Mouse (Mus musculus) kidney, adult 18-20 months (tissue): ENCODE measurements around the gene Mef2c.

ENCODE experiments used
- DNase-seq: peaks from one replicate; pipeline ENCODE4 v3.0.0; 2021

Mef2c gene

DNA sequence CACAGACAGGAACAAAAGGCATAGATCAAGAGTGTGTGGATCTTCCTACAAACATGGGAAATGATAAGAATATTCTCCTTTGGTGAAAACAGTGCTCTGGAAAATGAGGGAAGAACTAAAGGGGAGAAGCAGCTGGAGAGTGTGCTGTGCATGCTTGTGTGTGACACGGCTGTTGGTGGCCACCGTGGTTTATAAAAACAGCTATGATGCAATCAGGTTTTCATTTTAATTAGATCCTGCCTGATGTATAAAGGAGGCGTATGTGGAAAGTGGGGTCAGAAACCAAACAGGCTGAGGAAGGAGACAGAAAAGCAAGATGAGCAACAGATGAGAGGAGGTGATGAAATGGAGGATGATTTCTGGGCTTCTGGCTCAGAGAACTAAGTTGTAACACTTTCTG is 112.0 kb downstream of the Mef2c start:
- no peak for DNase-seq

DNA sequence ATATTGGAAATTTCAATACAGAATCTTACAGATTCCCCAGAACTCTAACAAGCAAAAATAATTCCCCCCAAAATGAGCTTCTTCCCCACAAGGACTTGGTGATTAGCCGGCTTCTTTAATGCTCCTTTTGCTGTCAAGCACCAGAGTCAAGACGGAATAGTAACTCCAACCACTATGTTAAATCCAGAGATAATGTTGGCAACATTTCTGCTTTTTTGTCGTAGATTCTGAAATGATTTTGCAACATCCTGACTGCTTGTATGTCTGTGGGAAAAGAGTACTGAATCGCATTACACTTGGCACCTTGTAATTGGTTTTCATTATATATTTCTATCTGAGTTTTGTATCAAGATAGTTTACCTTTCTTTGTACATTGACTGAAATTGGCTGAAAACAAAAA is 120.8 kb downstream of the Mef2c start:
- DNase-seq, result no peak

DNA sequence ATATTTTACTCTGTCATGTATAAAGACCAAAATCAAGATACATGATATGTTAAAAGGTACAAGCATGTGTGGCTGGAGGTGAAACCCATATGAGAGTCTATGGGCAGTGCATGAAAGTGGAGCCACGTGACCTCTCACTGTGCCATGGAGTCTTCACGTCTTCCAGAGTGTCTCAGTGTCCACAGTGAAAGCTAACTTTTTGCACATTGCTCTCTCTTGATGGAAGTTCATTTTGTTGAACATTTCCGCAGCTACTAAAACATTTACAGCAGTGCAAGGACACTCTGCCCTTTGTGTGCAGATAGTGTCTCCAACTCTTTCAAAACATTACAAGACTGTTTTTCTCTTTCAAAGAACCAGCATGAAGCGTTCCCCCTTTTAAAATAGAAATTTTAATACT is 123.6 kb downstream of the Mef2c start:
- DNase-seq, result no peak

DNA sequence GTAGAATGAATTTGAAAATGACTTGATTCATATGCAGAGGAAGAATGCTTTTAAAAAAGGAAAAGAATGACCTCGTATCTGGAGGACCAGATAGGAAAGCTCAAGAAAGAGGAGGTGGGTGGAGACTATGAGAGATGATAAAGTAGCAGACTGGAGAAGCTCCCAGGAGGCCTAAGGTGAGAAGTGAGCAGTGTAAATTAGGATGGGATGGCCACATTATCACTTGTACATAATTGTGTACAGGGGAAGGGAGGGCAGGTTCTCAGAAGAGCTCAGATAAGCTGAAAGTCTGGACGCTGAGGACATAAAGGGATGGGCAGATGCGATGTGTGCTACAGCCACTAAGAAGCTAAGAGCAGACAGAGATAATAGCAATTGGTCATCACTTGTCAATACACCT is 124.3 kb downstream of the Mef2c start:
- no peak for DNase-seq

DNA sequence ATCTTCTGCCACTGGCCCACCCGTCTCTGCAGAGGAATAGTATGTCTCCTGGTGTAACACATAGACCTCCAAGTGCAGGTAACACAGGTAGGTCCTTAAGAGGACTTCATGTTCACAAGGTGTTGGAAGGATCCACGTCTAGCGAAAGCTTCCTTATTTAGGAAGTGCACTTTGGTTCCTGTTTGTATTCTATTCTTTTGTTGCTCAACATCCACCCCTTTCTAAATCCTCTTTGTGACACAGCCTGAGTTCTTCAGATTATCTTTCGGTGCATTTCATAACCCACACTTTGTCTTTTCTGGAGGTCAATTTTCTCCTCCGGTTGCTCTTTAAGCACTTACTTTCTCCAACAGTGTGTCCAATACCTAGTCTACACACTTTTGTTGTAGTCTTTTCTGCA is 129.3 kb downstream of the Mef2c start:
- no peak for DNase-seq

DNA sequence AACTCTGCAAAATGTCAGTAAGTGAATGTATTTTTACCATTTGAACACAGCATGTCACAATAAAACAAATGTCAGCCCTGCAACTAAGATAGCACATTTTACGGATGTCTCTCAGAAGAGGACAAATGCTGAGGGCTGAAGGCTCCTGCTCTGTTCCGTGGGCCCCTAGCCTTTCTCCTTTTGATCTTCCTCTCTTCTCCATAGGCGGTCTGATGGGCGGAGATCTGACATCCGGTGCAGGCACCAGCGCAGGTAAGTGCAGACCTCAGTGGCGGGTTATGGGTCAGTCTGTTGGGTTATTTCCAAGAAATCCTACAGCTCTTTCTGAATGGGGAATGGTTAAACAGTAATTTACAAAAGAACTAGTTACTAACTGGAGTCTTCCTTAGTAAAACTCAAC is 131.4 kb downstream of the Mef2c start:
- DNase-seq, result no peak

DNA sequence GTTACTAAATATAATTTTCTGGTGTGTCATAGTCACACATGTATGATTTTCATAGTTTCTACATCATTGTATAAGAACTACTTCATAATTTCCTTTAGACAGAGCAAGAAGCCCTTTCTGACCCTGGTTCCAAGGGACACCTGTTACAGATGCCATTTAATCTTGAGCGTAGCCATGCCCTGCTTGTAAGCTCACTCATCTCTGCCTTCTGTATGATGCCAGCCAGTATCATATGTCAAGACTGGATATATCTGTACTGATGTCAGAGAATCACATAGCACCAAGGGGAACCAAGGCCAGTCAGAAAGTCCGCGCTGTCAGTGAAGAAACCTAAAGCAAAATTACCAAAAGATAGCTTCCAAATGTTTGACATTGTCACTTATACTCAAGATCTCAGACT is 133.8 kb downstream of the Mef2c start:
- no peak for DNase-seq

DNA sequence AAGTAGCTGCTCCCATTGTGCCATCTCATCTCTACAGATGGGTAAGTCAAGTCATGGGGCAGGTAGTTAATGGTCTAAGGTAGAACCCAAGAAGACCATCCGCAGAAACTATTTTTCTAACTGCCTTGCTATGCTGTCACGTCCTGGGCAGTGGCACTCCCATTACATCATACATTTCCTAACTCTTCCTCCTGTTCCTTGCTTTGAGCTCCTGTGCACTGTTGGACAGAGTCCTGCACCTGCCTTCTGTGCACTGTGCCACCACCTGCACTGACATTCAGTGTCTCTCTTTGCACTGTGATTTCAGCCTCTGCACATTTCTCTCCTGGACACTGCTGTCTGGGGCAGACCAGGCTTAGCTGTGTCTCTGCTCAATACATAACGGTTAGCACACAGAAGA is 134.9 kb downstream of the Mef2c start:
- no peak for DNase-seq

DNA sequence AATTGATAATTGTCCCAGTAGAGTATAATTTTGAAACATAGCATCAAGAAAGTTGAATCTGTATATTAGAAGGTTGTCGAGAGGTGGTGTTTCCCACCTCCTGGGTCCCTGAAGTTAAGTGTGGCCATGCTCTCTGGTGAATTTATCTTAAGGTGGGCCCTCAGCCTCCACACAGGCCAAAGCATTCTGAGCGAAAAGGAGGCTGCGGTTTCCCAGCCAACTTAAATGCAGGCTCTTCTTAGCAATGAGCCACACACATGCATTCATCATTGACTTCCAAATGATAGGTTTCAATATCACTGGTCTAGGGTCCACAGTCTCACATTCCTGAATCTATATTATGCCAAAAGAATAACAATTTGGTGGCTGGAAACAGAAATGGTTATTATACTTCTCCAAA is 145.2 kb downstream of the Mef2c start:
- no peak for DNase-seq

DNA sequence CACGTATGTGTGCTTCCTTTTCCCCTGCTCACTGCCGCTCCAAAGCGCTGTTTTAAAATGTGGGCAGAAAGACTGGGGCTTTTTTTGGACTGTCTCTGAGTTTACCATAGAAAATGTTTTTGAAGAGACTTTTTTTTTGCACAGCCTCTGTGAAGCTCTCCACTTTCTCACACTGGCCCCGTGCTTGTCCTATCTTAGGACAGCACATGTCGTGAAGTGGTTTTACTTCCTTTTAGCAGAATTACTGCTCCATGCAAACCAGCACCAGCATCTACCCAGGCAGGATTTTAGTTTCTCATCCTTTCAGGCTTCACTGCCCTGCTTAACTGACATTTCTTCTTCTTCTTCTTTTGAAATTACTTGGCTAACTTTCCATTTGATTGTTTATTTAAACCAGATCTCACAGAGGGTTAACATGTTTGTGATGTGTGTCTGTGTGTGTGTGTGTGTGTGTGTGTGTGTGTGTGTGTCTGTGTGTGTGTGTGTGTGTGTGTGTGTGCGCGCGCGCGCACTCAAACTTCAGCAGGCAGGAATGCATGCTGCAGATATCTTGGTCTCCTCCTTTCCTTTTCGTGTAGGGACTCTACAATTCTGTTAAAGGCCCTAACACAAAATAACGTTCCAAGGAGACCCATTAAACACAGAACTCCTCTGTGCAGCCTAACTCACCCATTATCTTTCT is 146.1 kb downstream of the Mef2c start:
- DNase-seq, result no peak

DNA sequence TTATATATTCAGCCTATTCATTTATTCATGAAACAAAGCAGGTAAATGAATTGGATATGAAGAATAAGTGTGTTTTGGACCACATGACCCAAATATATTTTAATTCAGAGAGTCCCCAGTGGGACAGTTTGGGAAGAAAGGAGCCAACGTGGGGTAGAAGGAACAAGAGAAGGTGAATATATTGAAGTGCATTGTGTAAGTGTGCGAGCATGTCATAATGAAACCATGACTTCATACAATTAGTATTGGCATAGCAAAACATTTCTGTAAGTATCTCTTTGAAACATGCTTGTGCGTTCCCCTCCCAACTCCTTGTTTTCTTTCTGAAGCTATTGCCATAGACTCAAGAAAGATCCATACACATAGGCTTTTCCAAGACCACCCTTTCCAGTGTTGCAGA is 147.0 kb downstream of the Mef2c start:
- DNase-seq, result no peak

DNA sequence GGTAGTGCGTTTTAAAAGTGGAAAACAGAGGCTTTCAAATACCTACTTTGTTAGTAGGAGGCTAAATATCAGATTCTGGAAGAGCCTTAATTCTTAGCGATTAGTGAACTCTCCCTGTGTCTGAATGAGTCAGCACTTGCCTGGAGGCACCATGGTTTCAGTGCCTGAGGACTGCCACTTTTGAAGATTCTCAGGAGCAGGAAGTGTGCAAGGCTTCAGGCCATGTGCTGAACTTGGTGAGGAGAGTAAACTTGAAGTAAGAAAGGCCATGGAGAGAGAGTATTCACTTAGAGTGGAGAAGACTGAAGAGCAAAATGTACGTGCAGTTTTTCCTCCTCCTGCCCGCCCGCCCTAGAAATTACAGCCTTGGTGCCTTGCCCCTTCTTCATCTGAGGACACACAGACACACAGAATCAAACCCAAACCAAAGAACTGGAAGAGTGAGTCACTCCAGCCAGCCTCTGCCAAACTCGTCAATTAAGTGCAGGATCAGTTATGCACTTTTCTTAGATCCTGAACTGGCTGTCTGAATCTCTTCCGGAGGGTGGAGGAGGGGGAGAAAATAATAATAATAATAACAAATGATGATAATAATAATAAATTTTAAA is 148.2 kb downstream of the Mef2c start:
- DNase-seq, result no peak

DNA sequence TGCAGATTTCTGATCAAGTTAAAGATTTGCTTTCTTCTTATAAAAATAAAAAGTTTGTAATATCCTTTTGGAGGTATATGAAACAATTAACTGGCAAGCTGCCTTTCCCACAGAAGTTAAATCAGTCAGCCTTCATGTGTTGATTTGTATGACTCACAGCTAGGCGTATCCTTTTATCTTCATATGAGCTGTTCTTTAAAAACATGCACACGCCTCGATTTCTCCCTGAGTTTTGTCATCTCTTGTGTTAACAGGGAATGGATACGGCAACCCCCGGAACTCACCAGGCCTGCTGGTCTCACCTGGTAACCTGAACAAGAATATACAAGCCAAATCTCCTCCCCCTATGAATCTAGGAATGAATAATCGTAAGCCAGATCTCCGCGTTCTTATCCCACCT is 148.7 kb downstream of the Mef2c start:
- no peak for DNase-seq

DNA sequence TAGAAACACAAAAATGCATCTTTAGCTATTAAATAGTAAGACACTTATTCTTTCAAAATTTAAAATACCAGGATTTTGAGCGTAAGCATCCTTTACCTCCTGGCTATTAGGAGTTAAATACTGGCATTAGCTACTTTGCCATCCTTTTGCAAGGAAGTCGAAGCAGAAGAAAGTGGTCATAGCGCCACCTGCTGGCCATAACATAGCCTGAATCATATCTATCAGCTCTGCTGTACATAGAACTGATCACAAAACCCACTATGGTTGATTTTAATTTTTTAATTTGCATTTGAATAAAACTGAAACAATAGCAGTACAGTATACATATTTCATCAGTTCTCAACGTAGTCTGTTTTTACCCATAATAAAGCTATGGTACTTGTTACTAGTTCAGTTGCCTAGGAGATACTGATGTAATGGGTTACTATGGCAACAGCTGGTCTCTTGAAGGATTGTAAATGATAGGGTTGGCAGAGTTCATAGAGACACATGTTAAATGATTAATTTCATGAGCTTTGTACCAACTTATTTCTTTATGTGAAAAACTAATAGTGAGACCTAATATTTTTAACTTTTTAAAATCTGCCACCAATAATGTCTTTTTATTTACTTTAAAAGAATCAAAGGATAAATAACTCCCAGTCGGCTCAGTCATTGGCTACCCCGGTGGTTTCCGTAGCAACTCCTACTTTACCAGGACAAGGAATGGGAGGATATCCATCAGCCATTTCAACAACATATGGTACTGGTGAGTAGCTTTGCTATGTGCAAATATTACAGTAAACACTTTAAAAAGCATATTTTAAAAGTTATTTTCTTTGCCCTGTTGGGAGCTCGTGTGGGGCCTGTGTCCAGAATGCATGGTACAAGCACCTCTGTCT is 151.3 kb downstream of the Mef2c start:
- peak; percentile 80 for DNase-seq

DNA sequence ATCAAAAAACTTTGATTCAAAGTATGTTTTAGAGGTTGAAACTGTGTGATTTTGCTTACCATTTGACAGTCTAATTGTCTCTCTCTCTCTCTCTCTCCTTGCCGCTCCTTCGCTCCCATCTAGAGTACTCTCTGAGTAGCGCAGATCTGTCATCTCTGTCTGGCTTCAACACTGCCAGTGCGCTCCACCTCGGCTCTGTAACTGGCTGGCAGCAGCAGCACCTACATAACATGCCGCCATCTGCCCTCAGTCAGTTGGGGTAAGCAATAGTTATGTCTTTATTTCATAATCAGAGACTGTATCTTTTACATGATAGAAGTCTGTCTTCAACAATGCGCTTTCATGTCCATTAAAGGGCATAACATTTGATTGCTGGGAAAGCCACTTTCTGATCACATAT is 152.3 kb downstream of the Mef2c start:
- DNase-seq, result no peak

DNA sequence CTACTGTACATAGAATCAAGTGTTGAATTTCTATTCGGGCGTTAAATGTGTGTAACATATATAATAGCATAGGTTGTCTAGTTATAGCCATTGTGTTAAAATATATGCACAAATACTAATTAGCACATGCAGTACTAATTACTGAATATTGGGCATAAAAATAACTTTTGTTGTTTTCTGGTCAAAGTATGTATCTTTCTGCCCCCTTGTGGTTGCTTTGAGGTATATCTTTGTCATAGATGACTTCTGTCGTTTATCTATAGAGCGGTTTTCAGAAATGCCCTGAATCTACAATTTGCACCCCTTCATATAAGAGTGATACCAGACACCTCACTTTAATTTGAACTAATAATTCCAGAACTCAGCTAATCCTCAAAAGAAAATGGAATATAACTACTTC is 152.9 kb downstream of the Mef2c start:
- DNase-seq, result no peak

DNA sequence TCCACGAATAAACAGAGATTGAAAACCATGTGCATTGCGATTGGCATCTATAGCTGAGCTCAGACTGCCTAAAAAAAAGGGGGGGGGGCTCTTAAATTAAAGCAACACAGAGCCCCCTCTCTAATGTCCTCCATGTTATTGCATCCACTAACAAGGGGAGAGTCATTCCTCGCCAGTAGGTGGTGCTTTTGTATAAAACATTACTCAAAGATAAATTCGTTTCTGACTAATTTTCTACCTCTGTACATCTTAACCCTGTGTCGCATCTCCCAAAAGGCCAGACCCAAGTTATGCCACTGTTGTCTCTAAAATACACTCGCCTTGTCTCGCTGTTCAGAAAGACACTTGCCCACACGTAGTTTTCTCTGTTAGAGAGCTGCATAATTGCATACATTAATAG is 156.9 kb downstream of the Mef2c start:
- DNase-seq, result no peak

DNA sequence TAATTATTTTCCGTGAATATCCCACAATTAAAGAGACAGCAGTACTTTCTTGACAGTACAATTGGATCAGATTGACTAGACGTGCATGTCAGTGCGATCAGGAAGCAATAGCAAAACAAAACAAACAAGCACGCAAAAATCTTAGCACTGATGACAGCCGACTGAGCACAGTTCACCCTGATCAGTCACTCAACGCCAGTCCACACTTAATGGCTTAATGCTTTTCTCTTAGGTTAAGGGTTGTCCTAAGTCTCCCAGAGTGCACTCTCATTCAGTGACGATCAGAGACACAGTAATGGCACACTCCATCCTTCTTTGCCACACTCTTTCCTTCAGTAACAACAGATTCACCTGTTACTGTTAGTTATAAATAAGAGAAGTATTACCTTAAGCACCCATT is 157.3 kb downstream of the Mef2c start:
- no peak for DNase-seq

DNA sequence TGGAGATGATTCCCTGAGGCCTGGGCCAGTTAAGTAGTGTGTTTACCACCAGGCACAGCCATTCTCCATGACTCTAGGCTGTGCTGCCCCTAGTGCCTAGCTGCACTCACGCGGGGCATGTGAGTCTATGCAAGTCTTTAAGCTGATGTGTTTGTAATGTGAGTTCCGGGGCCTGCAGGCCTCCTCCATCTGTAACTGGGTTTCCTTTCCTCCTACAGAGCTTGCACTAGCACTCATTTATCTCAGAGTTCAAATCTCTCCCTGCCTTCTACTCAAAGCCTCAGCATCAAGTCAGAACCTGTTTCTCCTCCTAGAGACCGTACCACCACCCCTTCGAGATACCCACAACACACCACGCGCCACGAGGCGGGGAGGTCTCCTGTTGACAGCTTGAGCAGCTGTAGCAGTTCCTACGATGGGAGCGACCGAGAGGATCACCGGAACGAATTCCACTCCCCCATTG is 158.3 kb downstream of the Mef2c start:
- DNase-seq, result no peak

DNA sequence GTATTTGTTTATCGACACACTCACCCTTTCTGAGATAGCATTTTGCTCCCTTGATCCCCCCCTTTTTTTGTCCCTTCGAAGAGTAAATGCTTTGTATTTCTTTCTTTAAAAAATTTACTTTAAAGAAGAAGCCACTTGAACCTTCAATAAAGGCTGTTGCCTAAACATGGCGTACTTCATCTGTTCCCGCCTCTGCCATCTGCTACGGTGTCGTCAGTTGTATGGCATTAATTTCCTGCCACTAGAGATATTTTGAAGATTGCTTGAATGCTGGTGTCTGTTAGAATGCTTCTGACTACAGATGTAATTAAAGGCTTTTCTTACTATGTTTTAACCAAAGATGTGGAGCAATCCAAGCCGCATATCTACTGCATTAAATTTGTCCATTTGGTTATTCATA is 162.3 kb downstream of the Mef2c start:
- DNase-seq, result no peak

DNA sequence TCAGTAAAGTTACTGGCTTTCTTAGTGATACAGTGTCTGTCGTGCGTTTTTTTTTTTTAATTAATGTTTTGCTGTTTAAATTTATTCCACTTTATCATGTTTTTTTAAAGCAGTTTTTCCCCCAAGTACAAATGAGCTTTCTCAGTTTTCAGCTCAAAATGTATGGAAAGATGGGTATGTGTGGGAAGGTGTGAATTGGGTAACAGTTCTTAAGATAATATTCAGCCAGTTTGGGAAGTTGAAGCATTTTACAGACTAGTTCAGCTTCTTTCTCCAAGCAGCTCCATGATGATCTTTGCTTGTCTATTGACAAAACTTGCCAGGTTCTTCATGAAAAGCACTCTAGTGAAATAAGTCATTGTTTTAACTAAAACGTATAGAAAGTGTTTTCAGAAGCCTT is 163.2 kb downstream of the Mef2c start:
- DNase-seq, result no peak

DNA sequence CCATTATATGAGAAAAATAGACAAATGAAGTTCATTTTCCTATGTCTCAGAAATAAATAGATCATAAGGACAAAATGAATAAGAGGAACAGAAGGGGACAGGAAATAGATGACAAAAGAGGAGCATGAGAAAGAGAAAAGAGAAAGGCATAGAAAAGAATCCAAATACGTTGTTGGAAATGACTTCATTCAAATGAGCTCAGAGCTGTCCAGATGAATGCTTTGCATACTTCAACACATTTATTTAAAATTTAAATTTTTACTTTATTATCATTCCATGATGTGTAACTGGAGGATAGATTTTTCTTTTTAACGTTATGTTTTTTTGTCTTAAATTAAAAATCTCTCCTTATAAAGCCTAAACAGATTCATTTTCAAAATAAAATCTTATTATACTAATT is 203.8 kb downstream of the Mef2c start:
- no peak for DNase-seq

DNA sequence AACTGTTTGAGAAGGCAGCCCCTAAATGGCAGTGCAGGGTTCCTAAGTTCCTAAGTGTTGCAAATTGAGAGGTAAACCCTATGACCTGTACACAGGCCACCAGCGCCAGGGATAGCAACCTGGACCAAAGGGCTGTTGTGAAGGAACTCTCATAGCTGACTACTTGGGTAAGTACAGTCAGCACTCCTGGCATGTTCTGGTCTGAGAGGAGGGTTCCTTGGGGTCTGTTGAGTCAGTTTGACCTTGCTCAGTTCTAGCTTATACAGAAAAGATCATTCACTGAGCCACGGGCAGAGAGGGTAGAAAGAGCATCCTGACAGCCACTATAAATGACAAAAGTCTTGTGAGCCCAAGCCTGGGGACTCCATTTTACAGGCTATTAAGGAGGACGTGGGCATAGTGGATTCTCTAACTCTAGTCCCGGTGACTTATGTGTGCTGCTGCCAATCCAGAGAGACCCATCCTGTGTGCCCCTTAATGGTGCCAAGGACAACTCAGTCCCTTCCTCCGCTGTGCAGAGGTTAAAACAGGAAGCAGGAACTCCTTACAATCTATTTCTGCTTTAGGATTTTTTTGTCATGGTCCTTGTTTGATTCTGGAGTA is 209.0 kb downstream of the Mef2c start:
- DNase-seq, result no peak
